Mouse (Mus musculus) stomach, embryonic 15.5 days (tissue): ENCODE results near the gene Xlr3a. TPM values are rescaled to one million over a fixed set of nuclear protein-coding genes. Genes with fewer than 3 reads are reported as not detected.

Experiments
- ATAC-seq: fragments of 200-750 bp; cut with Nextera tagmentation; 2 replicates; pipeline ENCODE4 v1.8.0; 2017; ENCODE audit warnings: low read depth, moderate number of reproducible peaks, moderate TSS enrichment; ENCODE audit not compliant: insufficient read depth, low FRiP score
- H3K27ac ChIP-seq: fragments of 300-500 bp; sonication (generic); 2 replicates; pipeline ENCODE4 v1.5.1; 2015; ENCODE audit warnings: mild to moderate bottlenecking, inconsistent platforms
- H3K27me3 ChIP-seq: fragments of 300-500 bp; sonication (generic); replicated peaks from 2 replicates; pipeline ENCODE4 v1.6.1; 2015; ENCODE audit warnings: inconsistent platforms
- H3K36me3 ChIP-seq: fragments of 300-500 bp; sonication (generic); 2 replicates; pipeline ENCODE4 v1.6.1; 2015; ENCODE audit warnings: inconsistent platforms
- H3K4me1 ChIP-seq: fragments of 300-500 bp; sonication (generic); 2 replicates; pipeline ENCODE4 v1.6.1; 2015; ENCODE audit warnings: inconsistent platforms
- H3K4me2 ChIP-seq: fragments of 300-500 bp; sonication (generic); 2 replicates; pipeline ENCODE4 v1.6.1; 2015; ENCODE audit warnings: mild to moderate bottlenecking, inconsistent platforms
- H3K4me3 ChIP-seq: fragments of 300-500 bp; sonication (generic); replicated peaks from 2 replicates; pipeline ENCODE4 v1.5.1; 2015; ENCODE audit warnings: inconsistent platforms
- H3K9ac ChIP-seq: fragments of 300-500 bp; sonication (generic); 2 replicates; pipeline ENCODE4 v1.6.1; 2015; ENCODE audit warnings: inconsistent platforms
- H3K9me3 ChIP-seq: fragments of 300-500 bp; sonication (generic); 2 replicates; pipeline ENCODE4 v1.6.1; 2016; ENCODE audit warnings: inconsistent platforms
- WGBS: fragments of 180-500 bp; shearing (Covaris S2); methylation state at CpG from one replicate; pipeline ENCODE4 v1.1.7; 2015; 5-methylcytosine and 5-hydroxymethylcytosine counted together
- polyA plus RNA-seq: library from polyadenylated mRNA; unstranded; fragments of >200 nt; fragmentation: Nextera tagmentation; extraction: Ambion mirVana; gene quantifications from 2 replicates; pipeline ENCODE4 v1.2.1, GENCODE M21; 2015

Gene Xlr3a
- polyA plus RNA-seq, 1 experiment from 2014 or later = 5.8 TPM

GRCm38 (mm10) chrX:73053860-73054563, 42.9 kb downstream of the Xlr3a start:
- Histone ChIP-seq H3K27me3 (no peaks in the 10 kb centered on the region), H3K36me3 (no peaks in the 10 kb centered on the region), H3K9me3 (no peaks in the 10 kb centered on the region), H3K9ac (no peak overlapping the region), H3K27ac (no peak overlapping the region), H3K4me2 (no peak overlapping the region), H3K4me3 (no peak overlapping the region), H3K4me1 (no peaks in the 10 kb centered on the region)
- WGBS = 15% methylated on average over 14 of the region's 14 CpGs
- ATAC-seq = peak; percentile 92

- no peaks in the 10 kb centered on the region for H3K9me3 ChIP-seq
- no peak overlapping the region for H3K27ac ChIP-seq
- WGBS = 79% methylated on average over 12 of the region's 12 CpGs
- no peak for ATAC-seq
- H3K4me2 ChIP-seq = no peak overlapping the region
- no peaks in the 10 kb centered on the region for H3K36me3 ChIP-seq
- H3K27me3 ChIP-seq = no peaks in the 10 kb centered on the region
- H3K4me1 ChIP-seq = no peaks in the 10 kb centered on the region
- H3K9ac ChIP-seq = no peak overlapping the region
- H3K4me3 ChIP-seq = no peak overlapping the region
Observed at GRCm38 (mm10) chrX:73039666-73040065, 57.2 kb downstream of the Xlr3a start.

GRCm38 (mm10) chrX:73038831-73039230, 58.1 kb downstream of the Xlr3a start:
- Histone ChIP-seq H3K36me3 (no peaks in the 10 kb centered on the region), H3K4me2 (no peak overlapping the region), H3K9ac (no peak overlapping the region), H3K4me3 (no peak overlapping the region), H3K27me3 (no peaks in the 10 kb centered on the region), H3K9me3 (no peaks in the 10 kb centered on the region), H3K27ac (no peak overlapping the region), H3K4me1 (no peaks in the 10 kb centered on the region)
- ATAC-seq = no peak
- WGBS = 73% methylated on average over 8 of the region's 8 CpGs

GRCm38 (mm10) chrX:73037003-73037402, 59.9 kb downstream of the Xlr3a start, which contains the start of gene Pnma5:
Gene Pnma5, minus strand, starts transcription at chrX:73037103.
- H3K27me3 ChIP-seq = no peaks in the 10 kb centered on the region
- no peak for ATAC-seq
- no peaks in the 10 kb centered on the region for H3K4me1 ChIP-seq
- 61% methylated on average over 1 of the region's 1 CpGs for WGBS
- H3K4me2 ChIP-seq = no peak within 1 kb of the TSS
- no peaks in the 10 kb centered on the region for H3K9me3 ChIP-seq
- no peaks in the 10 kb centered on the region for H3K36me3 ChIP-seq
- H3K4me3 ChIP-seq = no peak within 1 kb of the TSS
- H3K27ac ChIP-seq = no peak within 1 kb of the TSS
- no peak within 1 kb of the TSS for H3K9ac ChIP-seq

Other genes starting within 250 kb of the Xlr3a start
- gene Cetn2, start 178.7 kb downstream of the Xlr3a start, polyA plus RNA-seq = 64.8 and 75.0 TPM in 2 replicates
- 29.6 and 32.1 TPM in 2 replicates for gene Nsdhl, start 178.5 kb downstream of the Xlr3a start, polyA plus RNA-seq
- 11.1 and 13.8 TPM in 2 replicates for gene Zfp185, start 109.8 kb downstream of the Xlr3a start, polyA plus RNA-seq
- gene Pnma5, start 60.0 kb downstream of the Xlr3a start, polyA plus RNA-seq = 0.14 and 0.17 TPM in 2 replicates
- 0.13 and 0.21 TPM in 2 replicates for gene Pnma3, start 32.3 kb downstream of the Xlr3a start, polyA plus RNA-seq
- 1.9 and 2.1 TPM in 2 replicates for gene Xlr4a, start 14.6 kb downstream of the Xlr3a start, polyA plus RNA-seq
- 0.04 and 0.15 TPM in 2 replicates for gene Gm14685, start 20.0 kb upstream of the Xlr3a start, polyA plus RNA-seq
- 0.15 TPM in 1 of 2 replicates, not detected in the other for gene Xlr5b, start 51.7 kb upstream of the Xlr3a start, polyA plus RNA-seq
- gene DXBay18, start 52.4 kb upstream of the Xlr3a start, polyA plus RNA-seq = 0.12 TPM in 1 of 2 replicates, not detected in the other
- gene Spin2d, start 79.9 kb upstream of the Xlr3a start, polyA plus RNA-seq = not detected in 2 replicates
- 12.4 and 13.5 TPM in 2 replicates for gene Xlr3b, start 95.1 kb upstream of the Xlr3a start, polyA plus RNA-seq
- 1.1 and 1.6 TPM in 2 replicates for gene Xlr4b, start 117.2 kb upstream of the Xlr3a start, polyA plus RNA-seq
- 16.8 and 17.5 TPM in 2 replicates for gene F8a, start 131.2 kb upstream of the Xlr3a start, polyA plus RNA-seq
- 0.30 and 0.81 TPM in 2 replicates for gene Xlr4c, start 146.0 kb upstream of the Xlr3a start, polyA plus RNA-seq
- not detected in 2 replicates for gene Xlr3c, start 168.3 kb upstream of the Xlr3a start, polyA plus RNA-seq
- not detected in 2 replicates for gene Xlr5a, start 195.9 kb upstream of the Xlr3a start, polyA plus RNA-seq
- gene Xlr5c, start 195.9 kb upstream of the Xlr3a start, polyA plus RNA-seq = not detected in 2 replicates
- gene Gm45015, start 239.7 kb upstream of the Xlr3a start, polyA plus RNA-seq = not detected in 2 replicates
- 11.2 and 11.8 TPM in 2 replicates for gene Zfp275, start 245.5 kb upstream of the Xlr3a start, polyA plus RNA-seq